Mouse (Mus musculus) E14TG2a.4 (cell line): ENCODE measurements around the gene Tpcn2.

ENCODE experiments used
- CTCF ChIP-seq: conservative IDR thresholded peaks from 2 replicates; pipeline ENCODE4 v1.5.1; 2014; ENCODE audit warnings: low read length
- NANOG ChIP-seq: IDR thresholded peaks from 2 replicates; pipeline ENCODE4 v1.6.1; 2014; ENCODE audit warnings: borderline replicate concordance, low read length, mixed read lengths

- TF ChIP-seq CTCF (no peak), NANOG (peak; percentile 92)
These were observed 144.7 kb downstream of the Tpcn2 start for GRCm38 (mm10) chr7:145139100-145139499.
